Comparison of ENCODE assay signal across 16 mouse cellular contexts in genomic region chr11:103177815-103178485, GRCm38 (mm10). TPM values are rescaled to one million over a fixed set of nuclear protein-coding genes. Genes with fewer than 3 reads are reported as not detected.
A peak's percentile ranks its signal among the peaks of the same experiment; 100 is the strongest.
DNase-seq lines count a peak whose midpoint lies in the region; ATAC-seq and TF ChIP-seq lines count a peak whose summit lies in the region.
"Had no signal": no experiment of that assay in that cellular context is flagged by ENCODE, and none has a peak within 500 bp of the region (broad histone marks: within the 10 kb centered on the region; RNA-seq: fewer than 3 reads in every experiment).

No protein-coding gene starts in this region.

- peak; percentile 20 for DNase-seq in layer of hippocampus, adult 11-12 months (ENCODE audit: low spot score)
- DNase-seq in layer of hippocampus, postnatal 14 days (ENCODE audit: low spot score in 2 of 2), result no peak
- peak; percentile 65 for DNase-seq in CH12.LX (ENCODE audit: extremely low read depth)
- no peak for DNase-seq in frontal cortex, postnatal 14 days (ENCODE audit: low spot score in 2 of 2)
- DNase-seq in cerebellum, postnatal 10 days, result no peak
- DNase-seq in left cerebral cortex, postnatal 36 days (ENCODE audit: low spot score in 2 of 2), result no peak
- DNase-seq: kidney, adult 2 months; layer of hippocampus, adult 9-11 months had no signal

- H3K27ac ChIP-seq in CH12.LX (ENCODE audit: insufficient read depth, low read depth), result peak overlapping the region; percentile 92
- H3K27ac ChIP-seq: limb, embryonic 15.5 days had no signal

- TF ChIP-seq RAD21 in CH12.LX (IDR thresholded peaks at IDR 0.05; ENCODE audit: low read depth, low read length), result no peak

- H3K9me3 ChIP-seq in CH12.LX (replicated peaks; ENCODE audit: low read length), result no peaks in the 10 kb centered on the region
- H3K9me3 ChIP-seq: limb, embryonic 15.5 days had no signal

- H3K4me3 ChIP-seq in CH12.LX (replicated peaks in 1 of 3; ENCODE audit: low read depth in 2 of 3, low read length in 2 of 3, poor library complexity in 1 of 3), result peak overlapping the region; percentile 18 to 51 (median 39)
- H3K4me3 ChIP-seq: limb, embryonic 15.5 days had no signal

- H3K27me3 ChIP-seq in CH12.LX (replicated peaks), result no peaks in the 10 kb centered on the region
- H3K27me3 ChIP-seq: Patski had no signal

- peaks cover 34 to 83% of the 10 kb centered on the region in 2 experiments for H3K4me1 ChIP-seq in CH12.LX (ENCODE audit: control insufficient read depth in 1 of 2, insufficient read depth in 2 of 2)

- peaks cover 60% of the 10 kb centered on the region for H3K79me2 ChIP-seq in CH12.LX (replicated peaks; ENCODE audit: control insufficient read depth, extremely low read depth, insufficient read depth, poor library complexity, severe bottlenecking)

- ATAC-seq in common myeloid progenitor, adult 5-6 weeks (replicated peaks; ENCODE audit: low read depth, poor library complexity, severe bottlenecking), result peak; percentile 53
- peak; percentile 71 for ATAC-seq in megakaryocyte progenitor cell, adult 5-6 weeks (replicated peaks; ENCODE audit: poor library complexity)
- ATAC-seq: midbrain, embryonic 16.5 days; Patski had no signal

- no peak for TF ChIP-seq CTCF in CH12.LX (conservative IDR thresholded peaks at IDR 0.05 in 1 of 2, IDR thresholded peaks at IDR 0.05 in 1 of 2; ENCODE audit: low read depth in 2 of 2, low read length in 2 of 2)

- intact Hi-C loops in left cerebral cortex, postnatal 36 days (cut with DNase I), result no loop called here

- in situ Hi-C loops in CH12.LX (cut with MboI; ENCODE audit: low pct_ligation_motif_present, low pct_unique_long_range_greater_than_20kb, low sequenced_read_pairs), result no loop called here

- peak overlapping the region; percentile 93 for H3K4me2 ChIP-seq in CH12.LX (ENCODE audit: insufficient read depth, low read depth, poor library complexity, severe bottlenecking)
- H3K4me2 ChIP-seq: limb, embryonic 15.5 days had no signal

- peak; percentile 35; the same call in 1 of the 2 replicates for TF ChIP-seq EP300 in CH12.LX (IDR thresholded peaks at IDR 0.05; ENCODE audit: low read length)

- dilution Hi-C loops in CH12.LX (cut with MboI; ENCODE audit: extremely low pct_ligation_motif_present, extremely low pct_unique_long_range_greater_than_20kb, low sequenced_read_pairs), result no loop called here

- H3K9ac ChIP-seq in CH12.LX (ENCODE audit: insufficient read depth, low read depth), result peak overlapping the region; percentile 60
- H3K9ac ChIP-seq: limb, embryonic 15.5 days had no signal

- peak; percentile 33; the same call in 1 of the 2 replicates for TF ChIP-seq POLR2A in CH12.LX (IDR thresholded peaks at IDR 0.05; ENCODE audit: low read depth, low read length)

- H3K36me3 ChIP-seq in CH12.LX (replicated peaks in 1 of 2; ENCODE audit: control insufficient read depth in 1 of 2, insufficient read depth in 1 of 2, low read length in 1 of 2), result peaks cover 35 to 44% of the 10 kb centered on the region in 2 experiments
- H3K36me3 ChIP-seq: limb, embryonic 15.5 days had no signal

TF ChIP-seq in CH12.LX, 34 proteins besides CTCF, POLR2A, EP300 and RAD21:
- no peak for TF ChIP-seq MAX (IDR thresholded peaks at IDR 0.05; ENCODE audit: low read length)
- TF ChIP-seq PAX5 (IDR thresholded peaks at IDR 0.05; ENCODE audit: low read length), result no peak
- no peak for TF ChIP-seq JUND (conservative IDR thresholded peaks at IDR 0.05; ENCODE audit: low read depth, low read length)
- no peak for TF ChIP-seq ZC3H11A (IDR thresholded peaks at IDR 0.05; ENCODE audit: low read depth, low read length)
- TF ChIP-seq NRF1 (IDR thresholded peaks at IDR 0.05; ENCODE audit: low read depth, low read length), result no peak
- no peak; the same call in 1 of the 2 replicates for TF ChIP-seq ETS1 (conservative IDR thresholded peaks at IDR 0.05; ENCODE audit: low read depth, low read length)
- TF ChIP-seq JUN (IDR thresholded peaks at IDR 0.05; ENCODE audit: insufficient read depth, low read depth, low read length), result 0 out of 2 replicates have a peak, but pooled peaks have one; percentile 8
- no peak for TF ChIP-seq MAFK (IDR thresholded peaks at IDR 0.05; ENCODE audit: insufficient replicate concordance, low read length)
- peak; percentile 60; the same call in 1 of the 2 replicates for TF ChIP-seq ELF1 (IDR thresholded peaks at IDR 0.05; ENCODE audit: low read depth, low read length)
- no peak for TF ChIP-seq SIN3A (IDR thresholded peaks at IDR 0.05; ENCODE audit: low read length)
- TF ChIP-seq UBTF (IDR thresholded peaks at IDR 0.05; ENCODE audit: low read depth, low read length), result peak; percentile 40; the same call in 1 of the 2 replicates
- no peak for TF ChIP-seq TBP (conservative IDR thresholded peaks at IDR 0.05; ENCODE audit: low read depth, low read length)
- no peak for TF ChIP-seq ZMIZ1 (IDR thresholded peaks at IDR 0.05; ENCODE audit: low read depth, low read length)
- peak; percentile 27; the same call in 1 of the 2 replicates for TF ChIP-seq TCF12 (IDR thresholded peaks at IDR 0.05; ENCODE audit: low read depth, low read length)
- TF ChIP-seq SMC3 (IDR thresholded peaks at IDR 0.05; ENCODE audit: low read depth, low read length), result no peak
- TF ChIP-seq E2F4 (IDR thresholded peaks at IDR 0.05; ENCODE audit: insufficient replicate concordance, low read depth, low read length), result no peak
- TF ChIP-seq BHLHE40 (IDR thresholded peaks at IDR 0.05; ENCODE audit: low read depth, low read length), result 0 out of 2 replicates have a peak, but pooled peaks have one; percentile 45
- no peak for TF ChIP-seq CHD2 (IDR thresholded peaks at IDR 0.05; ENCODE audit: low read length)
- no peak for TF ChIP-seq ZNF384 (IDR thresholded peaks at IDR 0.05; ENCODE audit: low read depth, low read length)
- TF ChIP-seq RCOR1 (conservative IDR thresholded peaks at IDR 0.05; ENCODE audit: low read depth, low read length), result no peak
- no peak for TF ChIP-seq USF2 (conservative IDR thresholded peaks at IDR 0.05; ENCODE audit: low read depth, low read length)
- TF ChIP-seq GABPA (IDR thresholded peaks at IDR 0.05; ENCODE audit: insufficient replicate concordance, low read depth, low read length), result no peak
- no peak; the same call in 1 of the 2 replicates for TF ChIP-seq IRF4 (IDR thresholded peaks at IDR 0.05; ENCODE audit: low read depth, low read length)
- TF ChIP-seq USF1 (IDR thresholded peaks at IDR 0.05; ENCODE audit: low read depth, low read length), result no peak
- TF ChIP-seq CHD1 (IDR thresholded peaks at IDR 0.05; ENCODE audit: low read depth, low read length), result no peak

RNA-seq across cellular contexts. Expression of gene Fmnl1, which starts 7.0 kb away (rescaled TPM):
- total RNA-seq in layer of hippocampus, postnatal 14 days (2021), result 100 to 1,000 TPM; 120 to 128 TPM
- total RNA-seq in CH12.LX (2012; rRNA removed), result 35.0 and 36.5 TPM in 2 replicates
- 5.6 and 6.9 TPM in 2 replicates for total RNA-seq in CH12.LX (2014; rRNA removed)
- 104 and 118 TPM in 2 replicates for polyA plus RNA-seq in CH12.LX (2012; ENCODE audit: insufficient read length, low read depth)
- 28.4 and 81.9 TPM in 2 replicates for total RNA-seq in common myeloid progenitor, adult 5-6 weeks (2017)
- total RNA-seq in megakaryocyte progenitor cell, adult 5-6 weeks (2015), result 74.3 and 76.3 TPM in 2 replicates
- 17.3 and 36.5 TPM in 2 replicates for total RNA-seq in megakaryocyte progenitor cell, adult 5-6 weeks (2017)
- total RNA-seq in left cerebral cortex, postnatal 36 days (2021), result 100 to 1,000 TPM; 129 to 172 TPM

RNA-seq across cellular contexts. Expression of gene 1700023F06Rik, which starts 30.4 kb away (rescaled TPM):
- total RNA-seq in layer of hippocampus, postnatal 14 days (2021), result 1 to 10 TPM; 1.4 TPM
- not detected in 2 replicates for total RNA-seq in CH12.LX (2012; rRNA removed)
- total RNA-seq in CH12.LX (2014; rRNA removed), result not detected in 2 replicates
- not detected in 2 replicates for polyA plus RNA-seq in CH12.LX (2012; ENCODE audit: insufficient read length, low read depth)
- total RNA-seq in common myeloid progenitor, adult 5-6 weeks (2017), result not detected in 2 replicates
- 0.32 TPM in 1 of 2 replicates, not detected in the other for total RNA-seq in megakaryocyte progenitor cell, adult 5-6 weeks (2015)
- not detected in 2 replicates for total RNA-seq in megakaryocyte progenitor cell, adult 5-6 weeks (2017)
- total RNA-seq in left cerebral cortex, postnatal 36 days (2021), result 1 to 10 TPM; 1.8 to 2.4 TPM
- total RNA-seq: heart, adult 18-20 months had no signal

RNA-seq across cellular contexts. Expression of gene Spata32, which starts 40.3 kb away (rescaled TPM):
- 1 to 10 TPM in 1 of 2 experiments, under 1 TPM in 1; 0.69 to 1.4 TPM for total RNA-seq in layer of hippocampus, postnatal 14 days (2021)
- total RNA-seq in CH12.LX (2012; rRNA removed) (not detected in 2 replicates), CH12.LX (2014; rRNA removed) (not detected in 2 replicates)
- polyA plus RNA-seq in CH12.LX (2012; ENCODE audit: insufficient read length, low read depth), result not detected in 2 replicates
- 0.96 TPM in 1 of 2 replicates, not detected in the other for total RNA-seq in common myeloid progenitor, adult 5-6 weeks (2017)
- not detected in 2 replicates for total RNA-seq in megakaryocyte progenitor cell, adult 5-6 weeks (2015)
- not detected in 2 replicates for total RNA-seq in megakaryocyte progenitor cell, adult 5-6 weeks (2017)
- 1 to 10 TPM; 2.0 to 2.4 TPM for total RNA-seq in left cerebral cortex, postnatal 36 days (2021)
- total RNA-seq: heart, adult 18-20 months had no signal
- polyA plus RNA-seq: kidney, adult 2 months; limb, embryonic 15.5 days; Patski; stomach, embryonic 14.5 days; urinary bladder, adult 2 months had no signal

RNA-seq across cellular contexts. Expression of gene Hexim2, which starts 45.7 kb away (rescaled TPM):
- 10 to 100 TPM; 11.2 to 16.1 TPM for total RNA-seq in layer of hippocampus, postnatal 14 days (2021)
- total RNA-seq in CH12.LX (2012; rRNA removed) (31.4 and 33.3 TPM in 2 replicates), CH12.LX (2014; rRNA removed) (28.8 and 33.0 TPM in 2 replicates)
- polyA plus RNA-seq in CH12.LX (2012; ENCODE audit: insufficient read length, low read depth), result 27.0 and 31.6 TPM in 2 replicates
- 2.1 and 2.6 TPM in 2 replicates for total RNA-seq in common myeloid progenitor, adult 5-6 weeks (2017)
- 1.2 and 1.8 TPM in 2 replicates for total RNA-seq in megakaryocyte progenitor cell, adult 5-6 weeks (2015)
- 3.5 and 3.9 TPM in 2 replicates for total RNA-seq in megakaryocyte progenitor cell, adult 5-6 weeks (2017)
- total RNA-seq in left cerebral cortex, postnatal 36 days (2021), result 10 to 100 TPM; 13.2 to 16.6 TPM

Comparison
In these comparisons a context has a peak if more than half of its experiments do, and no peak if none do; other contexts are left out.
1. DNase-seq: peak in layer of hippocampus, adult 11-12 months (single experiment) and CH12.LX (single experiment); none in layer of hippocampus, postnatal 14 days (0 of 2), frontal cortex, postnatal 14 days (0 of 2), cerebellum, postnatal 10 days (0 of 2) and left cerebral cortex, postnatal 36 days (0 of 2).